Mouse (Mus musculus) cerebellum, adult 2 months (tissue): Measurements from ENCODE around the gene Kif5c.

ENCODE experiments used
- CTCF ChIP-seq: fragments of 200-500 bp; IDR thresholded peaks from 2 replicates; pipeline ENCODE4 v1.5.1; 2011; ENCODE audit warnings: low read depth, mild to moderate bottlenecking, control low read depth, low read length, moderate library complexity, borderline replicate concordance; ENCODE audit not compliant: insufficient read depth
- POLR2A ChIP-seq: fragments of 200-500 bp; IDR thresholded peaks from 2 replicates; pipeline ENCODE4 v1.6.1; 2011; ENCODE audit warnings: low read length, control low read depth, borderline replicate concordance; ENCODE audit not compliant: insufficient read depth

- TF ChIP-seq CTCF (no peak), POLR2A (no peak)
Observed at GRCm38 (mm10) chr2:49733656-49734008, 114.5 kb downstream of the Kif5c start.
